Mouse (Mus musculus) left cerebral cortex, adult 18-20 months (tissue): ENCODE data around the gene Fbxl5. TPM values are rescaled to one million over a fixed set of nuclear protein-coding genes. Genes with fewer than 3 reads are reported as not detected.

ENCODE experiments used
- DNase-seq, 2 experiments: peaks; one replicate each; pipeline ENCODE4 v3.0.0; 2021 to 2022; ENCODE audit warnings: low spot score in 2 of 2, mixed read lengths in 1 of 2
- total RNA-seq, 2 experiments: library from RNA; stranded (reverse); gene quantifications; 2 replicates each; pipeline ENCODE4 v1.2.3; 2021

Fbxl5 gene
- total RNA-seq, 2 experiments from 2014 or later: 87.5 to 93.3 TPM

GRCm38 (mm10) chr5:43786607-43787006 is 34.8 kb downstream of the Fbxl5 start:
- DNase-seq: no peak

GRCm38 (mm10) chr5:43783996-43784395 is 37.4 kb downstream of the Fbxl5 start:
- no peak for DNase-seq

- peak; percentile 72 to 85 for DNase-seq
Observed at GRCm38 (mm10) chr5:43781977-43782930, 39.2 kb downstream of the Fbxl5 start.

- peak in 1 of 2 experiments; percentile 23 for DNase-seq
Observed at GRCm38 (mm10) chr5:43781423-43781976, 39.9 kb downstream of the Fbxl5 start.

GRCm38 (mm10) chr5:43778583-43778982 is 42.9 kb downstream of the Fbxl5 start:
- DNase-seq: no peak

GRCm38 (mm10) chr5:43776993-43777392 is 44.4 kb downstream of the Fbxl5 start:
- DNase-seq: no peak

- no peak for DNase-seq
Observed at GRCm38 (mm10) chr5:43776407-43776806, 45.0 kb downstream of the Fbxl5 start.

- DNase-seq: no peak
Observed at GRCm38 (mm10) chr5:43771555-43771954, 49.9 kb downstream of the Fbxl5 start.

GRCm38 (mm10) chr5:43770618-43771354 is 50.7 kb downstream of the Fbxl5 start:
- DNase-seq: peak in 1 of 2 experiments; percentile 30

GRCm38 (mm10) chr5:43749092-43749491 is 72.3 kb downstream of the Fbxl5 start:
- DNase-seq: no peak

GRCm38 (mm10) chr5:43748039-43748438 is 73.4 kb downstream of the Fbxl5 start:
- DNase-seq: no peak

- DNase-seq: no peak
Observed at GRCm38 (mm10) chr5:43745156-43745555, 76.3 kb downstream of the Fbxl5 start.

- no peak for DNase-seq
Observed at GRCm38 (mm10) chr5:43744187-43744586, 77.3 kb downstream of the Fbxl5 start.

- DNase-seq: peak in 1 of 2 experiments; percentile 30
Observed at GRCm38 (mm10) chr5:43732381-43732780, 89.1 kb downstream of the Fbxl5 start.

- DNase-seq: no peak
Observed at GRCm38 (mm10) chr5:43728375-43729165, 92.9 kb downstream of the Fbxl5 start.

GRCm38 (mm10) chr5:43723830-43724229 is 97.6 kb downstream of the Fbxl5 start:
- DNase-seq: no peak

GRCm38 (mm10) chr5:43722452-43722783 is 99.0 kb downstream of the Fbxl5 start:
- DNase-seq: no peak

- no peak for DNase-seq
Observed at GRCm38 (mm10) chr5:43721538-43722451, 99.6 kb downstream of the Fbxl5 start.

GRCm38 (mm10) chr5:43699240-43699639 is 122.2 kb downstream of the Fbxl5 start:
- no peak for DNase-seq

- DNase-seq: no peak
Observed at GRCm38 (mm10) chr5:43697133-43697532, 124.3 kb downstream of the Fbxl5 start.
